Mouse (Mus musculus): ENCODE results near the gene Sec31a. TPM values are rescaled to one million over a fixed set of nuclear protein-coding genes. Genes with fewer than 3 reads are reported as not detected.
A peak's percentile ranks its signal among the peaks of the same experiment; 100 is the strongest.

Gene Sec31a
- polyA plus RNA-seq, 1 experiment from 2014 or later, result 119 TPM

DNA sequence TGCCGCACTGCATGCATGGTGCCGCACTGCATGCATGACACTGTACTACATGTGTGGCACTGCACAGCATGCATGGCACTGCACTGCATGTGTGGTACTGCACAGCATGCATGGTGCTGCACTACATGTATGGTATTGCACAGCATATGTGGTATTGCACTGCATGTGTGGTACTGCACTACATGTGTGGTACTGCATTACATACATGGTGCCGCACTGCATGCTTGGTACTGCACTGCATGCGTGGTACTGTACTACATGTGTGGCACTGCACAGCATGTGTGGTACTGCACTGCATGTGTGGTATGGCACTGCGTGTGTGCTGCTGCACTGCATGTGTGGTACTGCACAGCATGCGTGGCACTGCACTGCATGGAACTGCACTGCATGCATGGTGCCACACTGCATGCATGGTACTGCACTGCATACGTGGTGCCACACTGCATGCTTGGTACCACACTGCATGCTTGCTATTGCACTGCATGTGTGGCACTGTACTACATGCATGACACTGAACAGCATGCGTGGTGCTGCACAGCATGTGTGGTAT lies 65.1 kb downstream of the Sec31a start:
- H3K4me2 ChIP-seq (ENCODE audit: low read depth), result no peak overlapping the region
- H3K27me3 ChIP-seq (ENCODE audit: control insufficient read depth, insufficient read depth, low read length), result no peaks in the 10 kb centered on the region
- no peak overlapping the region for H3K9ac ChIP-seq (ENCODE audit: low read length)
- ATAC-seq (ENCODE audit: insufficient read depth, low FRiP score, low TSS enrichment), result peak; percentile 58; the same call in 1 of the 2 replicates
- WGBS, result 97% methylated on average over 8 of the region's 8 CpGs
- H3K27ac ChIP-seq (ENCODE audit: low read depth, low read length), result no peak overlapping the region
- H3K4me3 ChIP-seq (ENCODE audit: low read depth, low read length), result no peak overlapping the region
- H3K9me3 ChIP-seq (ENCODE audit: control insufficient read depth, low read length), result no peaks in the 10 kb centered on the region
- H3K4me1 ChIP-seq (ENCODE audit: control insufficient read depth, insufficient read depth, low read length), result no peaks in the 10 kb centered on the region
- no peaks in the 10 kb centered on the region for H3K36me3 ChIP-seq (ENCODE audit: control insufficient read depth, insufficient read depth, low read length)
- DNase-seq (ENCODE audit: low spot score), result no peak

DNA sequence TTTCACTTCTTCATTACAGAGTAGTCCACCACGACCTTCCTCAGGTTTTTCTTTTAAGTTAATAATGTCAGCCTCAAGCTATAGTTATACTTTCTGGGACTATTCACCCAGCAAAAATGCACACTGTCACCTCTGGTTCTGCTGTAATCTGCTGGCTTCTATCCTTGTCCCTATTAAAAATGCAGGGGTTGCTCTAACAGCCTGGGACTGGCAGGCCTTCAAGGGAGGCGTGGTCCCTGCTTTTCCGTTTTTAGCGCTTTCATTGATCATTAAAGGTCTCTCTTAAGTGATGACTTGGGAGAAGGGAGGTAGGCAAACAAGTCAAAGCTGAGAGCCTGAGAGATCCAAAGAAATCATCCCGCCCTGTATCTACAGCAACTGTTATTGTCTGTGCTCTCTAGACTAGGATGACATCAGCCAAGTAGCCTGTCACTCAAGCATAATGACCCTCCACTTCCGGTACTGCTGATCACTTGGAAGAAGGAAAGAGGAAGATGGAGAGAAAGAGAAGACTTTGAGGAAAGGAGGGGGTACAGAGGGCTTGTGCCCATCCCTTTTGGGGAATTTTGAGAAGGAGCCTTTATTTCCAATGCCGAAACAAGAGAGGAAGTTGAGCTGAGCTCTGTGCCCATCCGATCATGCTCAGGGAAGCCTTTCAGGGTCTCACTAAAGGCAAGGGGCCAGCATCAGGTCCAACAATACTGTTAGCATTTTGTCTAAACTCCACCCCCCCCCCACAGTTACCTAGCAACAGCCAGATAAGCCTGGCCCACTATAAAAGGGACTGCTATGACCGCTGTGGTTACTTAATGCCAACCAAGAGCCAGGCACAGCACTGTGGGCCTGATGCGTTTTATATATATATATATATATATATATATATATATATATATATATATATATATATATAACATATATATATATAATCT lies 66.5 kb downstream of the Sec31a start:
- 73% methylated on average over 10 of the region's 10 CpGs for WGBS
- H3K9ac ChIP-seq (ENCODE audit: low read length), result no peak overlapping the region
- H3K9me3 ChIP-seq (ENCODE audit: control insufficient read depth, low read length), result no peaks in the 10 kb centered on the region
- DNase-seq (ENCODE audit: low spot score) (no peak), ATAC-seq (ENCODE audit: insufficient read depth, low FRiP score, low TSS enrichment) (no peak)
- H3K4me2 ChIP-seq (ENCODE audit: low read depth), result no peak overlapping the region
- H3K27me3 ChIP-seq (ENCODE audit: control insufficient read depth, insufficient read depth, low read length), result no peaks in the 10 kb centered on the region
- no peak overlapping the region for H3K4me3 ChIP-seq (ENCODE audit: low read depth, low read length)
- no peaks in the 10 kb centered on the region for H3K36me3 ChIP-seq (ENCODE audit: control insufficient read depth, insufficient read depth, low read length)
- no peak overlapping the region for H3K27ac ChIP-seq (ENCODE audit: low read depth, low read length)
- no peaks in the 10 kb centered on the region for H3K4me1 ChIP-seq (ENCODE audit: control insufficient read depth, insufficient read depth, low read length)

DNA sequence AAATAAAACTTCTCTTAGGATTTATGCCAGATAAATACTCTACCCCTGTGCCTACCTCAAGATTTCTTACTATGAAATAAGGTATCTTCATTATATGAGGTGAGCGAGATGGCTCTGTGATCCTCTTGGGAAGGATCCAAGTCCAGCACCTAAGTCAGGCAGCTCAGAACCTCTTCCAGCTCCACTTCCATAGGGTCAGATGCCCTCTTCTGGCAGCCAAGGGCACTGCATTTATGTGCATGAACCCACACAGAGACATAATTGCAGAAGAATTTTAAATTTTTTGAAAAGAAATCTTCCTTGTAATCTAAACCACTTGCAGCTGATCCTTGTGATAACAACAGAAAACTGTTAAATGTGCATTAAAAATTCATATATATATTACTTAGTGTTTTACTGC lies 70.9 kb downstream of the Sec31a start:
- H3K36me3 ChIP-seq (ENCODE audit: control insufficient read depth, insufficient read depth, low read length), result no peaks in the 10 kb centered on the region
- ATAC-seq (ENCODE audit: insufficient read depth, low FRiP score, low TSS enrichment) (no peak), DNase-seq (ENCODE audit: low spot score) (no peak)
- no peak overlapping the region for H3K4me2 ChIP-seq (ENCODE audit: low read depth)
- no peak overlapping the region for H3K9ac ChIP-seq (ENCODE audit: low read length)
- no peak overlapping the region for H3K27ac ChIP-seq (ENCODE audit: low read depth, low read length)
- WGBS, result 94% methylated on average over 1 of the region's 1 CpGs
- H3K9me3 ChIP-seq (ENCODE audit: control insufficient read depth, low read length), result no peaks in the 10 kb centered on the region
- no peak overlapping the region for H3K4me3 ChIP-seq (ENCODE audit: low read depth, low read length)
- H3K27me3 ChIP-seq (ENCODE audit: control insufficient read depth, insufficient read depth, low read length), result no peaks in the 10 kb centered on the region
- H3K4me1 ChIP-seq (ENCODE audit: control insufficient read depth, insufficient read depth, low read length), result no peaks in the 10 kb centered on the region

DNA sequence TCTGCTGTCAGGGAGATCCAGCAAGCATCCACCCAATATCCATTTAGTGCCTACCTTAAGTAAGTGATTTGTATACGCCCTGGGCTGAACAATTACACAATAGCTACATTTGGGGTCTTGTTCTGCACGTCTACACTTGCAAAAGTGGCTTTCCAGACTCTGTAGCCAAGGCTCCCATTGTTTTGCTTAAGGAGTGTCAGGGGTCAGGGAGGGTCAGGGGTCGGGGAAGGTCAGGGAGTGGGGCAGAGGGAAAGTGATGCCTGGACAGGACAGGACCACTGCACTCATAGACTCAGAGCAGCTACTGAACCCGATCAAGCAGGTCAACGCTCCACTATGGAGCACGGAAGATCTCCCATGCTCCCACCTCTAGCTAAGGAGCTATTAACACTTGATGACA lies 72.9 kb downstream of the Sec31a start:
- WGBS, result 36% methylated on average over 6 of the region's 6 CpGs
- DNase-seq (ENCODE audit: low spot score), result no peak
- no peaks in the 10 kb centered on the region for H3K9me3 ChIP-seq (ENCODE audit: control insufficient read depth, low read length)
- no peak overlapping the region for H3K4me3 ChIP-seq (ENCODE audit: low read depth, low read length)
- H3K4me2 ChIP-seq (ENCODE audit: low read depth), result no peak overlapping the region
- H3K4me1 ChIP-seq (ENCODE audit: control insufficient read depth, insufficient read depth, low read length), result no peaks in the 10 kb centered on the region
- ATAC-seq (ENCODE audit: insufficient read depth, low FRiP score, low TSS enrichment), result no peak
- no peak overlapping the region for H3K9ac ChIP-seq (ENCODE audit: low read length)
- no peak overlapping the region for H3K27ac ChIP-seq (ENCODE audit: low read depth, low read length)
- H3K36me3 ChIP-seq (ENCODE audit: control insufficient read depth, insufficient read depth, low read length), result no peaks in the 10 kb centered on the region
- no peaks in the 10 kb centered on the region for H3K27me3 ChIP-seq (ENCODE audit: control insufficient read depth, insufficient read depth, low read length)

DNA sequence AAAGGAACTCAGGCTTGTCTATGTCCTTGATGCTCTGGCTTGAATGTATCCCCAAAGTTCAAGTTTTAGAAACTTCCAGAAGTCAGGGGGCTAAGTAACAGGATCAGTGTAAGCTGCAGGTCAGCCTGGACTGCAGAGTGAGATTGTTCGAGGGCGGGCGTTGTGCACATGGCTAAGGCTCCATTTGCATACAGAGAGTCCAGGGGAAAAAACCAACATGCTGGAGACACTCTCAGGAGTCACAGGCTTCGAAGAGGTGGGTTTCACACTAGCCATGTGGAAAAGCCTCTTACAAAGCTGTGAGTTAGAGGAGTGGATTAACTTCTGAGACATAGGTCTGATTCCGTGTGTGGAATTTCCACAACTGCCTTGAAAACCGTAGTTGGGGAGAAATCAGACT lies 73.6 kb downstream of the Sec31a start:
- H3K36me3 ChIP-seq (ENCODE audit: control insufficient read depth, insufficient read depth, low read length), result no peaks in the 10 kb centered on the region
- H3K4me2 ChIP-seq (ENCODE audit: low read depth), result no peak overlapping the region
- H3K9me3 ChIP-seq (ENCODE audit: control insufficient read depth, low read length), result no peaks in the 10 kb centered on the region
- H3K4me3 ChIP-seq (ENCODE audit: low read depth, low read length), result no peak overlapping the region
- 92% methylated on average over 6 of the region's 6 CpGs for WGBS
- DNase-seq (ENCODE audit: low spot score), result no peak
- H3K9ac ChIP-seq (ENCODE audit: low read length), result no peak overlapping the region
- no peaks in the 10 kb centered on the region for H3K27me3 ChIP-seq (ENCODE audit: control insufficient read depth, insufficient read depth, low read length)
- no peak overlapping the region for H3K27ac ChIP-seq (ENCODE audit: low read depth, low read length)
- no peak for ATAC-seq (ENCODE audit: insufficient read depth, low FRiP score, low TSS enrichment)
- no peaks in the 10 kb centered on the region for H3K4me1 ChIP-seq (ENCODE audit: control insufficient read depth, insufficient read depth, low read length)

DNA sequence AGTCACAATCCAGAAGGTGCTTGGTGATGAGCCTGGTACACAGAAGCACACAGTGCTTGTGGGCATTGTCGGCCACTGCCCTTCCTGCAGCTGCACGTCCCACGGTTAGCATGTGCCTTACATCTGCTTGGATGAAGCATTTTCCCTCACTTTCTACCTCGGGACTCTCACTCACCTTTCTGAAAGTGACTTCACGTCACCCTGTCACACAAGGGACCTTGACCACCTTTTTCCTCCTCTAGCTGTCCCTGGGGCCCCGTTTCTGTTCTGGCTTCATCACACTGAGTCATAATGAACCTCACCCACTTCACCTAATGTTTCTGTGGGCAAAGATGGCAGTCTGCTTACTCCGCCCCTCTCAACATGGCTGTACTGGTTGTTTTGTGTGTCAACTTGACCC lies 75.0 kb downstream of the Sec31a start:
- Histone ChIP-seq H3K4me1 (ENCODE audit: control insufficient read depth, insufficient read depth, low read length) (no peaks in the 10 kb centered on the region), H3K27me3 (ENCODE audit: control insufficient read depth, insufficient read depth, low read length) (no peaks in the 10 kb centered on the region), H3K9me3 (ENCODE audit: control insufficient read depth, low read length) (no peaks in the 10 kb centered on the region), H3K4me3 (ENCODE audit: low read depth, low read length) (no peak overlapping the region), H3K9ac (ENCODE audit: low read length) (no peak overlapping the region), H3K4me2 (ENCODE audit: low read depth) (no peak overlapping the region), H3K36me3 (ENCODE audit: control insufficient read depth, insufficient read depth, low read length) (no peaks in the 10 kb centered on the region), H3K27ac (ENCODE audit: low read depth, low read length) (no peak overlapping the region)
- ATAC-seq (ENCODE audit: insufficient read depth, low FRiP score, low TSS enrichment), result no peak
- no peak for DNase-seq (ENCODE audit: low spot score)
- WGBS, result 86% methylated on average over 7 of the region's 7 CpGs

DNA sequence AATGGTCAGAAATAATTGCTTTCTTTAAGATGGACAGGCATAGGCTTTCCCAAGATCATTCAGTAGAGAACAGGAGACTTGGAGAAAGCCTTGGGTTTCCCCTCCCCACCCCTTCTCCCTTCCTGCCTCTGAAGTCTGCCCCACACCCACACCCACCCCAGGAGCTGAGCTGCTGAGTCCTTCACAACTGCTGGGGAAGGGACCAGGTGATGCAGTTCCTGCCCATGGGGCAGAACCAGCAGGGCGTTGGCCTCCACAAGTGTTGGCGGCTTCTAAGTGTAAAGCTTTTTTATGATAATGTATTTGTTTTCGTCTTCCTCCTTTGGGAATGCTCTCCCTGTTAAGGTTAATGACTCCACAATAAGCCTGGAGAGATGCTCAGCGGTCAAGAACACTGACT lies 78.2 kb downstream of the Sec31a start:
- no peak for ATAC-seq (ENCODE audit: insufficient read depth, low FRiP score, low TSS enrichment)
- Histone ChIP-seq H3K9me3 (ENCODE audit: control insufficient read depth, low read length) (no peaks in the 10 kb centered on the region), H3K27me3 (ENCODE audit: control insufficient read depth, insufficient read depth, low read length) (no peaks in the 10 kb centered on the region), H3K36me3 (ENCODE audit: control insufficient read depth, insufficient read depth, low read length) (no peaks in the 10 kb centered on the region), H3K27ac (ENCODE audit: low read depth, low read length) (no peak overlapping the region), H3K4me2 (ENCODE audit: low read depth) (no peak overlapping the region), H3K9ac (ENCODE audit: low read length) (no peak overlapping the region), H3K4me1 (ENCODE audit: control insufficient read depth, insufficient read depth, low read length) (0 out of 2 replicates have a peak, but pooled peaks cover 5% of the 10 kb centered on the region), H3K4me3 (ENCODE audit: low read depth, low read length) (no peak overlapping the region)
- DNase-seq (ENCODE audit: low spot score), result no peak
- 85% methylated on average over 4 of the region's 4 CpGs for WGBS

DNA sequence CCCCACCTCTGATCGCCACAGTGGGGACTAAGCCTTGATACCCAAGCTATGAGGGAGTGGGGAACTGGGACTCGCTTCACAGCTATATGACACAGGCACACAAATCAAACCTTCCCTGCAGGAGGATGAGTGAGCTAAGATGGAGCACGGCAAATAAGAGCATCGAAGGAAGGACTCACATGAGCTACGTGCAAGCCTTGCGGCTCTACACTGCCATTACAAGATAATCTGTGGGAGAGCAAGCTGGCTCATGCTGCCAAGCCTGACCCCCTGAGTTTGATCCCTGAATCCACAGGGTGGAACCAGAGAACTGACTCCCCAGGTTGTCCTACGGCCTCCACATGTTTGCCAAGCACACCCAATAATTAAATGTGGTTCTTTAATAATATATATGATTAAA lies 79.2 kb downstream of the Sec31a start:
- Histone ChIP-seq H3K9me3 (ENCODE audit: control insufficient read depth, low read length) (no peaks in the 10 kb centered on the region), H3K27ac (ENCODE audit: low read depth, low read length) (no peak overlapping the region), H3K4me3 (ENCODE audit: low read depth, low read length) (no peak overlapping the region), H3K36me3 (ENCODE audit: control insufficient read depth, insufficient read depth, low read length) (no peaks in the 10 kb centered on the region), H3K9ac (ENCODE audit: low read length) (no peak overlapping the region), H3K4me2 (ENCODE audit: low read depth) (no peak overlapping the region), H3K4me1 (ENCODE audit: control insufficient read depth, insufficient read depth, low read length) (peaks cover 5% of the 10 kb centered on the region; the same call in 1 of the 2 replicates), H3K27me3 (ENCODE audit: control insufficient read depth, insufficient read depth, low read length) (no peaks in the 10 kb centered on the region)
- WGBS, result 82% methylated on average over 7 of the region's 7 CpGs
- ATAC-seq (ENCODE audit: insufficient read depth, low FRiP score, low TSS enrichment) (no peak), DNase-seq (ENCODE audit: low spot score) (no peak)

DNA sequence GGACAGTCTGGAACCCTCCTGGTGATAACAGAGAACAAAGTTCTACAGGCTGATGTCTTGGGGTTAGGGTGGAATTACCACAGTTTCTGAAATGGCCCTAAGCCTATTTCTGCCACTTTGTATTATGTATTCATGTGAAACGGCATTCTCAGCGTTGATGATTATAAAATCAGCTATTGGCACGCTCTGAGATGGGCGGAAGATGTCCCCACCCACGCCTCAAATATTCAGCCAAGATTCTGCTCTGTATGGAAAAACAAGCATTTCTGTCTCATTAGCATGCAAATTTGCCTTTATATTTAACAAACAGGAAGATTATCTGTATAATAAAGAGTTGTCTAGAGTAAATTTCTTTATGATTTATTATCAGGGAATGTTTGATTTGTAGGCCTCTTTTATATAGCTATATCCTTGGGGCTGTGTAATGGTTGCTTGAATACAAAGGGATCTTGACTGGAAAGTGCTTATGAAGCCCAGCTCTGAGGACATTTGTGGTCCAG lies 80.4 kb downstream of the Sec31a start:
- 90% methylated on average over 5 of the region's 5 CpGs for WGBS
- Histone ChIP-seq H3K9me3 (ENCODE audit: control insufficient read depth, low read length) (no peaks in the 10 kb centered on the region), H3K4me3 (ENCODE audit: low read depth, low read length) (no peak overlapping the region), H3K27me3 (ENCODE audit: control insufficient read depth, insufficient read depth, low read length) (no peaks in the 10 kb centered on the region), H3K36me3 (ENCODE audit: control insufficient read depth, insufficient read depth, low read length) (no peaks in the 10 kb centered on the region), H3K9ac (ENCODE audit: low read length) (no peak overlapping the region), H3K27ac (ENCODE audit: low read depth, low read length) (no peak overlapping the region), H3K4me2 (ENCODE audit: low read depth) (no peak overlapping the region), H3K4me1 (ENCODE audit: control insufficient read depth, insufficient read depth, low read length) (peaks cover 5% of the 10 kb centered on the region; the same call in 1 of the 2 replicates)
- ATAC-seq (ENCODE audit: insufficient read depth, low FRiP score, low TSS enrichment), result no peak
- DNase-seq (ENCODE audit: low spot score), result no peak

Data from neural tube, embryonic 11.5 days (tissue).